21 mouse cellular contexts compared by ENCODE assay signal in genomic region chr8:79046659-79047058, GRCm38 (mm10).
"Had no signal": no experiment of that assay in that cellular context is flagged by ENCODE, and none has a peak within 500 bp of the region (broad histone marks: within the 10 kb centered on the region; RNA-seq: fewer than 3 reads in every experiment).

No protein-coding gene starts in this region.

- H3K4me2 ChIP-seq: limb, embryonic 12.5 days; limb, embryonic 15.5 days; liver, embryonic 12.5 days; liver, embryonic 15.5 days; lung, embryonic 15.5 days; midbrain, embryonic 11.5 days; neural tube, embryonic 12.5 days; neural tube, embryonic 15.5 days; stomach, embryonic 15.5 days had no signal

- H3K27ac ChIP-seq: kidney, postnatal 0 days; limb, embryonic 12.5 days; limb, embryonic 15.5 days; liver, embryonic 12.5 days; liver, embryonic 15.5 days; lung, embryonic 15.5 days; neural tube, embryonic 12.5 days; neural tube, embryonic 15.5 days; stomach, embryonic 15.5 days had no signal

- DNase-seq: kidney, adult 2 months; kidney, postnatal 36 days; left cerebral cortex, postnatal 4 days; lung, adult 18-20 months; lung, postnatal 14 days; lung, postnatal 4 days; midbrain, embryonic 14.5 days; right cerebral cortex, adult 18-20 months; right cerebral cortex, postnatal 14 days; right cerebral cortex, postnatal 4 days; thymus, postnatal 25 days had no signal

- H3K36me3 ChIP-seq: liver, embryonic 12.5 days; liver, embryonic 15.5 days; lung, embryonic 15.5 days; neural tube, embryonic 15.5 days; stomach, embryonic 15.5 days had no signal

- H3K4me1 ChIP-seq: liver, embryonic 12.5 days; liver, embryonic 15.5 days; lung, embryonic 15.5 days; neural tube, embryonic 12.5 days; neural tube, embryonic 15.5 days; stomach, embryonic 15.5 days had no signal

- H3K27me3 ChIP-seq: limb, embryonic 12.5 days; limb, embryonic 15.5 days; liver, embryonic 12.5 days; liver, embryonic 15.5 days; lung, embryonic 15.5 days; neural tube, embryonic 12.5 days; neural tube, embryonic 15.5 days; stomach, embryonic 15.5 days had no signal

- H3K4me3 ChIP-seq: limb, embryonic 12.5 days; limb, embryonic 15.5 days; liver, embryonic 12.5 days; liver, embryonic 15.5 days; lung, embryonic 15.5 days; neural tube, embryonic 12.5 days; neural tube, embryonic 15.5 days; stomach, embryonic 15.5 days had no signal

- H3K9ac ChIP-seq: limb, embryonic 12.5 days; limb, embryonic 15.5 days; liver, embryonic 12.5 days; liver, embryonic 15.5 days; lung, embryonic 15.5 days; neural tube, embryonic 12.5 days; neural tube, embryonic 15.5 days; stomach, embryonic 15.5 days had no signal

- H3K9me3 ChIP-seq: limb, embryonic 12.5 days; limb, embryonic 15.5 days; liver, embryonic 12.5 days; liver, embryonic 15.5 days; lung, embryonic 15.5 days; neural tube, embryonic 12.5 days; neural tube, embryonic 15.5 days; stomach, embryonic 15.5 days had no signal
